Mouse (Mus musculus): Measurements from ENCODE around the gene Blmh. TPM values are rescaled to one million over a fixed set of nuclear protein-coding genes. Genes with fewer than 3 reads are reported as not detected.

The Blmh gene
- polyA plus RNA-seq, 1 experiment from 2014 or later: 107 TPM

- ATAC-seq (replicated peaks; ENCODE audit: low FRiP score): no peak
- H3K9me3 ChIP-seq (ENCODE audit: control insufficient read depth, low read length): no peaks in the 10 kb centered on the region
- no peak overlapping the region for H3K27ac ChIP-seq (ENCODE audit: low read depth, low read length)
- 65% methylated on average over 5 of the region's 5 CpGs for WGBS
- no peak overlapping the region for H3K4me3 ChIP-seq (ENCODE audit: low read depth, low read length)
- peaks cover 14% of the 10 kb centered on the region for H3K36me3 ChIP-seq (ENCODE audit: control insufficient read depth, insufficient read depth, low read length)
- peaks cover 3% of the 10 kb centered on the region; the same call in 1 of the 2 replicates for H3K4me1 ChIP-seq (replicated peaks; ENCODE audit: control insufficient read depth, insufficient read depth, low read length)
- DNase-seq (ENCODE audit: low spot score): no peak
- H3K9ac ChIP-seq (ENCODE audit: low read depth, low read length): no peak overlapping the region
- H3K27me3 ChIP-seq (replicated peaks; ENCODE audit: control insufficient read depth, insufficient read depth, low read length): no peaks in the 10 kb centered on the region
- H3K4me2 ChIP-seq: no peak overlapping the region
Observed at GRCm38 (mm10) chr11:76981570-76982141, 57.0 kb downstream of the Blmh start.

- ATAC-seq (replicated peaks; ENCODE audit: low FRiP score): no peak
- Histone ChIP-seq H3K4me2 (no peak overlapping the region), H3K9me3 (ENCODE audit: control insufficient read depth, low read length) (no peaks in the 10 kb centered on the region), H3K27me3 (replicated peaks; ENCODE audit: control insufficient read depth, insufficient read depth, low read length) (no peaks in the 10 kb centered on the region), H3K4me1 (replicated peaks; ENCODE audit: control insufficient read depth, insufficient read depth, low read length) (peaks cover 3% of the 10 kb centered on the region; the same call in 1 of the 2 replicates), H3K4me3 (ENCODE audit: low read depth, low read length) (no peak overlapping the region), H3K36me3 (ENCODE audit: control insufficient read depth, insufficient read depth, low read length) (peaks cover 20% of the 10 kb centered on the region), H3K9ac (ENCODE audit: low read depth, low read length) (no peak overlapping the region), H3K27ac (ENCODE audit: low read depth, low read length) (no peak overlapping the region)
- DNase-seq (ENCODE audit: low spot score): no peak
- WGBS: 83% methylated on average over 4 of the region's 4 CpGs
Observed at GRCm38 (mm10) chr11:76982415-76982814, 57.8 kb downstream of the Blmh start.

GRCm38 (mm10) chr11:76983641-76984040 is 59.0 kb downstream of the Blmh start:
- Histone ChIP-seq H3K36me3 (ENCODE audit: control insufficient read depth, insufficient read depth, low read length) (peaks cover 21% of the 10 kb centered on the region), H3K4me3 (ENCODE audit: low read depth, low read length) (no peak overlapping the region), H3K4me2 (no peak overlapping the region), H3K27ac (ENCODE audit: low read depth, low read length) (no peak overlapping the region), H3K9ac (ENCODE audit: low read depth, low read length) (no peak overlapping the region), H3K9me3 (ENCODE audit: control insufficient read depth, low read length) (no peaks in the 10 kb centered on the region), H3K27me3 (replicated peaks; ENCODE audit: control insufficient read depth, insufficient read depth, low read length) (no peaks in the 10 kb centered on the region), H3K4me1 (replicated peaks; ENCODE audit: control insufficient read depth, insufficient read depth, low read length) (peaks cover 3% of the 10 kb centered on the region; the same call in 1 of the 2 replicates)
- ATAC-seq (replicated peaks; ENCODE audit: low FRiP score) (no peak), DNase-seq (ENCODE audit: low spot score) (no peak)
- WGBS: 49% methylated on average over 5 of the region's 5 CpGs

- H3K9ac ChIP-seq (ENCODE audit: low read depth, low read length): no peak overlapping the region
- ATAC-seq (replicated peaks; ENCODE audit: low FRiP score) (no peak), DNase-seq (ENCODE audit: low spot score) (no peak)
- no peak overlapping the region for H3K27ac ChIP-seq (ENCODE audit: low read depth, low read length)
- peaks cover 3% of the 10 kb centered on the region; the same call in 1 of the 2 replicates for H3K4me1 ChIP-seq (replicated peaks; ENCODE audit: control insufficient read depth, insufficient read depth, low read length)
- H3K27me3 ChIP-seq (replicated peaks; ENCODE audit: control insufficient read depth, insufficient read depth, low read length): no peaks in the 10 kb centered on the region
- no peaks in the 10 kb centered on the region for H3K9me3 ChIP-seq (ENCODE audit: control insufficient read depth, low read length)
- no peak overlapping the region for H3K4me3 ChIP-seq (ENCODE audit: low read depth, low read length)
- H3K36me3 ChIP-seq (ENCODE audit: control insufficient read depth, insufficient read depth, low read length): peaks cover 18% of the 10 kb centered on the region
- H3K4me2 ChIP-seq: no peak overlapping the region
Observed at GRCm38 (mm10) chr11:76984173-76984572, 59.6 kb downstream of the Blmh start.

- Histone ChIP-seq H3K4me2 (no peak overlapping the region), H3K4me3 (ENCODE audit: low read depth, low read length) (no peak overlapping the region), H3K4me1 (replicated peaks; ENCODE audit: control insufficient read depth, insufficient read depth, low read length) (no peaks in the 10 kb centered on the region), H3K9ac (ENCODE audit: low read depth, low read length) (no peak overlapping the region), H3K27ac (ENCODE audit: low read depth, low read length) (no peak overlapping the region), H3K27me3 (replicated peaks; ENCODE audit: control insufficient read depth, insufficient read depth, low read length) (peaks cover under 1% of the 10 kb centered on the region; the same call in 1 of the 2 replicates), H3K36me3 (ENCODE audit: control insufficient read depth, insufficient read depth, low read length) (peaks cover 18% of the 10 kb centered on the region), H3K9me3 (ENCODE audit: control insufficient read depth, low read length) (no peaks in the 10 kb centered on the region)
- ATAC-seq (replicated peaks; ENCODE audit: low FRiP score) (no peak), DNase-seq (ENCODE audit: low spot score) (no peak)
- 50% methylated on average over 5 of the region's 5 CpGs for WGBS
Observed at GRCm38 (mm10) chr11:76990839-76991238, 66.2 kb downstream of the Blmh start.

- Histone ChIP-seq H3K4me1 (replicated peaks; ENCODE audit: control insufficient read depth, insufficient read depth, low read length) (peaks cover 4% of the 10 kb centered on the region; the same call in 1 of the 2 replicates), H3K4me3 (ENCODE audit: low read depth, low read length) (no peak overlapping the region), H3K27ac (ENCODE audit: low read depth, low read length) (no peak overlapping the region), H3K9ac (ENCODE audit: low read depth, low read length) (no peak overlapping the region), H3K27me3 (replicated peaks; ENCODE audit: control insufficient read depth, insufficient read depth, low read length) (peaks cover 17% of the 10 kb centered on the region), H3K36me3 (ENCODE audit: control insufficient read depth, insufficient read depth, low read length) (peaks cover 4% of the 10 kb centered on the region; the same call in 1 of the 2 replicates), H3K9me3 (ENCODE audit: control insufficient read depth, low read length) (no peaks in the 10 kb centered on the region), H3K4me2 (no peak overlapping the region)
- ATAC-seq (replicated peaks; ENCODE audit: low FRiP score): no peak
- WGBS: 21% methylated on average over 4 of the region's 4 CpGs
- DNase-seq (ENCODE audit: low spot score): no peak
Observed at GRCm38 (mm10) chr11:76992886-76993285, 68.3 kb downstream of the Blmh start.

GRCm38 (mm10) chr11:76995966-76996672 is 71.5 kb downstream of the Blmh start:
- Histone ChIP-seq H3K4me1 (replicated peaks; ENCODE audit: control insufficient read depth, insufficient read depth, low read length) (peaks cover 8% of the 10 kb centered on the region; the same call in 1 of the 2 replicates), H3K27ac (ENCODE audit: low read depth, low read length) (no peak overlapping the region), H3K36me3 (ENCODE audit: control insufficient read depth, insufficient read depth, low read length) (no peaks in the 10 kb centered on the region), H3K4me2 (peak overlapping the region; percentile 15), H3K27me3 (replicated peaks; ENCODE audit: control insufficient read depth, insufficient read depth, low read length) (peaks cover 48% of the 10 kb centered on the region), H3K9ac (ENCODE audit: low read depth, low read length) (no peak overlapping the region), H3K4me3 (ENCODE audit: low read depth, low read length) (no peak overlapping the region), H3K9me3 (ENCODE audit: control insufficient read depth, low read length) (no peaks in the 10 kb centered on the region)
- 37% methylated on average over 20 of the region's 20 CpGs for WGBS
- no peak for DNase-seq (ENCODE audit: low spot score)
- no peak for ATAC-seq (replicated peaks; ENCODE audit: low FRiP score)

GRCm38 (mm10) chr11:76997305-76997704 is 72.7 kb downstream of the Blmh start:
- peak overlapping the region; percentile 72 for H3K4me2 ChIP-seq
- H3K27me3 ChIP-seq (replicated peaks; ENCODE audit: control insufficient read depth, insufficient read depth, low read length): peaks cover 48% of the 10 kb centered on the region
- H3K4me3 ChIP-seq (ENCODE audit: low read depth, low read length): peak overlapping the region; percentile 48
- H3K9me3 ChIP-seq (ENCODE audit: control insufficient read depth, low read length): no peaks in the 10 kb centered on the region
- peak; percentile 61; the same call in 1 of the 2 replicates for ATAC-seq (replicated peaks; ENCODE audit: low FRiP score)
- H3K36me3 ChIP-seq (ENCODE audit: control insufficient read depth, insufficient read depth, low read length): no peaks in the 10 kb centered on the region
- H3K27ac ChIP-seq (ENCODE audit: low read depth, low read length): no peak overlapping the region
- WGBS: under 1% methylated on average over 21 of the region's 21 CpGs
- no peak overlapping the region for H3K9ac ChIP-seq (ENCODE audit: low read depth, low read length)
- H3K4me1 ChIP-seq (replicated peaks; ENCODE audit: control insufficient read depth, insufficient read depth, low read length): peaks cover 8% of the 10 kb centered on the region; the same call in 1 of the 2 replicates
- peak; percentile 88 for DNase-seq (ENCODE audit: low spot score)

All from liver, embryonic 11.5 days (tissue).